Mouse (Mus musculus): ENCODE measurements around the gene Gpr37l1. TPM values are rescaled to one million over a fixed set of nuclear protein-coding genes. Genes with fewer than 3 reads are reported as not detected.

Gene Gpr37l1
- 0.08 and 0.13 TPM in 2 replicates for polyA plus RNA-seq (2012; rRNA removed)
- polyA plus RNA-seq (2014; fragmentation: Nextera tagmentation; extraction: Ambion mirVana), result 0.14 TPM in 1 of 2 replicates, not detected in the other

- ATAC-seq (ENCODE audit: low FRiP score, low read depth) (no peak), DNase-seq (ENCODE audit: low spot score) (no peak)
- Histone ChIP-seq H3K36me3 (ENCODE audit: control insufficient read depth, insufficient read depth, low read length) (no peaks in the 10 kb centered on the region), H3K9me3 (ENCODE audit: control insufficient read depth, low read length) (no peaks in the 10 kb centered on the region), H3K9ac (ENCODE audit: low read depth, low read length, severe bottlenecking) (no peak within 1 kb of the TSS), H3K27me3 (ENCODE audit: control insufficient read depth, insufficient read depth, low read length) (no peaks in the 10 kb centered on the region), H3K4me1 (ENCODE audit: control insufficient read depth, insufficient read depth, low read length) (no peaks in the 10 kb centered on the region), H3K27ac (replicated peaks; ENCODE audit: low read depth, low read length) (no peak within 1 kb of the TSS), H3K4me2 (replicated peaks; ENCODE audit: low read depth, low read length, severe bottlenecking) (no peak within 1 kb of the TSS), H3K4me3 (replicated peaks; ENCODE audit: low read length) (no peak within 1 kb of the TSS)
- WGBS, result 66% methylated on average over 11 of the region's 11 CpGs
- TF ChIP-seq POLR2A (IDR thresholded peaks at IDR 0.05; ENCODE audit: borderline replicate concordance, extremely low read depth, insufficient read depth, insufficient read length), result no peak
These were observed at the start of gene Gpr37l1 for GRCm38 (mm10) chr1:135167435-135167834. Gene Gpr37l1, minus strand, starts transcription at chr1:135167681.

GRCm38 (mm10) chr1:135213772-135214640 lies 46.5 kb upstream of the Gpr37l1 start:
- no peak overlapping the region for H3K27ac ChIP-seq (replicated peaks; ENCODE audit: low read depth, low read length)
- no peaks in the 10 kb centered on the region for H3K27me3 ChIP-seq (ENCODE audit: control insufficient read depth, insufficient read depth, low read length)
- H3K4me2 ChIP-seq (replicated peaks; ENCODE audit: low read depth, low read length, severe bottlenecking), result no peak overlapping the region
- ATAC-seq (ENCODE audit: low FRiP score, low read depth) (no peak), DNase-seq (ENCODE audit: low spot score) (no peak)
- H3K36me3 ChIP-seq (ENCODE audit: control insufficient read depth, insufficient read depth, low read length), result no peaks in the 10 kb centered on the region
- H3K4me3 ChIP-seq (replicated peaks; ENCODE audit: low read length), result no peak overlapping the region
- H3K9ac ChIP-seq (ENCODE audit: low read depth, low read length, severe bottlenecking), result no peak overlapping the region
- H3K9me3 ChIP-seq (ENCODE audit: control insufficient read depth, low read length), result no peaks in the 10 kb centered on the region
- no peak for TF ChIP-seq POLR2A (IDR thresholded peaks at IDR 0.05; ENCODE audit: borderline replicate concordance, extremely low read depth, insufficient read depth, insufficient read length)
- H3K4me1 ChIP-seq (ENCODE audit: control insufficient read depth, insufficient read depth, low read length), result no peaks in the 10 kb centered on the region
- 84% methylated on average over 9 of the region's 9 CpGs for WGBS

- ATAC-seq (ENCODE audit: low FRiP score, low read depth) (no peak), DNase-seq (ENCODE audit: low spot score) (no peak)
- Histone ChIP-seq H3K27me3 (ENCODE audit: control insufficient read depth, insufficient read depth, low read length) (no peaks in the 10 kb centered on the region), H3K27ac (replicated peaks; ENCODE audit: low read depth, low read length) (no peak overlapping the region), H3K9ac (ENCODE audit: low read depth, low read length, severe bottlenecking) (no peak overlapping the region), H3K4me3 (replicated peaks; ENCODE audit: low read length) (no peak overlapping the region), H3K36me3 (ENCODE audit: control insufficient read depth, insufficient read depth, low read length) (no peaks in the 10 kb centered on the region), H3K4me2 (replicated peaks; ENCODE audit: low read depth, low read length, severe bottlenecking) (no peak overlapping the region), H3K9me3 (ENCODE audit: control insufficient read depth, low read length) (no peaks in the 10 kb centered on the region), H3K4me1 (ENCODE audit: control insufficient read depth, insufficient read depth, low read length) (no peaks in the 10 kb centered on the region)
- TF ChIP-seq POLR2A (IDR thresholded peaks at IDR 0.05; ENCODE audit: borderline replicate concordance, extremely low read depth, insufficient read depth, insufficient read length), result no peak
- 58% methylated on average over 5 of the region's 5 CpGs for WGBS
These were observed 42.9 kb upstream of the Gpr37l1 start for GRCm38 (mm10) chr1:135210421-135210820.

GRCm38 (mm10) chr1:135208716-135209115 lies 41.2 kb upstream of the Gpr37l1 start:
- no peak for ATAC-seq (ENCODE audit: low FRiP score, low read depth)
- H3K27me3 ChIP-seq (ENCODE audit: control insufficient read depth, insufficient read depth, low read length), result no peaks in the 10 kb centered on the region
- no peak overlapping the region for H3K27ac ChIP-seq (replicated peaks; ENCODE audit: low read depth, low read length)
- H3K9me3 ChIP-seq (ENCODE audit: control insufficient read depth, low read length), result no peaks in the 10 kb centered on the region
- H3K4me2 ChIP-seq (replicated peaks; ENCODE audit: low read depth, low read length, severe bottlenecking), result no peak overlapping the region
- 64% methylated on average over 9 of the region's 9 CpGs for WGBS
- DNase-seq (ENCODE audit: low spot score), result no peak
- H3K9ac ChIP-seq (ENCODE audit: low read depth, low read length, severe bottlenecking), result no peak overlapping the region
- H3K36me3 ChIP-seq (ENCODE audit: control insufficient read depth, insufficient read depth, low read length), result no peaks in the 10 kb centered on the region
- H3K4me3 ChIP-seq (replicated peaks; ENCODE audit: low read length), result no peak overlapping the region
- TF ChIP-seq POLR2A (IDR thresholded peaks at IDR 0.05; ENCODE audit: borderline replicate concordance, extremely low read depth, insufficient read depth, insufficient read length), result no peak
- no peaks in the 10 kb centered on the region for H3K4me1 ChIP-seq (ENCODE audit: control insufficient read depth, insufficient read depth, low read length)

- no peak overlapping the region for H3K9ac ChIP-seq (ENCODE audit: low read depth, low read length, severe bottlenecking)
- H3K4me3 ChIP-seq (replicated peaks; ENCODE audit: low read length), result no peak overlapping the region
- H3K27ac ChIP-seq (replicated peaks; ENCODE audit: low read depth, low read length), result no peak overlapping the region
- WGBS, result 93% methylated on average over 14 of the region's 14 CpGs
- H3K9me3 ChIP-seq (ENCODE audit: control insufficient read depth, low read length), result no peaks in the 10 kb centered on the region
- H3K4me2 ChIP-seq (replicated peaks; ENCODE audit: low read depth, low read length, severe bottlenecking), result no peak overlapping the region
- no peaks in the 10 kb centered on the region for H3K27me3 ChIP-seq (ENCODE audit: control insufficient read depth, insufficient read depth, low read length)
- DNase-seq (ENCODE audit: low spot score) (no peak), ATAC-seq (ENCODE audit: low FRiP score, low read depth) (no peak)
- no peaks in the 10 kb centered on the region; the same call in 1 of the 2 replicates for H3K4me1 ChIP-seq (ENCODE audit: control insufficient read depth, insufficient read depth, low read length)
- H3K36me3 ChIP-seq (ENCODE audit: control insufficient read depth, insufficient read depth, low read length), result no peaks in the 10 kb centered on the region
- no peak for TF ChIP-seq POLR2A (IDR thresholded peaks at IDR 0.05; ENCODE audit: borderline replicate concordance, extremely low read depth, insufficient read depth, insufficient read length)
These were observed 39.3 kb upstream of the Gpr37l1 start for GRCm38 (mm10) chr1:135206586-135207339.

Data from limb, embryonic 14.5 days (tissue).